Mouse (Mus musculus): ENCODE measurements around the gene Trpm3.

GRCm38 (mm10) chr19:22781579-22781978 lies 642.7 kb downstream of the Trpm3 start:
- TF ChIP-seq CTCF (IDR thresholded peaks at IDR 0.05; ENCODE audit: extremely low read depth, insufficient read depth, insufficient read length, insufficient replicate concordance) (no peak), POLR2A (IDR thresholded peaks at IDR 0.05; ENCODE audit: low read depth, low read length) (no peak)

Measured in spleen, adult 2 months (tissue).